Mouse (Mus musculus): ENCODE measurements around the gene Slc4a4.

DNA sequence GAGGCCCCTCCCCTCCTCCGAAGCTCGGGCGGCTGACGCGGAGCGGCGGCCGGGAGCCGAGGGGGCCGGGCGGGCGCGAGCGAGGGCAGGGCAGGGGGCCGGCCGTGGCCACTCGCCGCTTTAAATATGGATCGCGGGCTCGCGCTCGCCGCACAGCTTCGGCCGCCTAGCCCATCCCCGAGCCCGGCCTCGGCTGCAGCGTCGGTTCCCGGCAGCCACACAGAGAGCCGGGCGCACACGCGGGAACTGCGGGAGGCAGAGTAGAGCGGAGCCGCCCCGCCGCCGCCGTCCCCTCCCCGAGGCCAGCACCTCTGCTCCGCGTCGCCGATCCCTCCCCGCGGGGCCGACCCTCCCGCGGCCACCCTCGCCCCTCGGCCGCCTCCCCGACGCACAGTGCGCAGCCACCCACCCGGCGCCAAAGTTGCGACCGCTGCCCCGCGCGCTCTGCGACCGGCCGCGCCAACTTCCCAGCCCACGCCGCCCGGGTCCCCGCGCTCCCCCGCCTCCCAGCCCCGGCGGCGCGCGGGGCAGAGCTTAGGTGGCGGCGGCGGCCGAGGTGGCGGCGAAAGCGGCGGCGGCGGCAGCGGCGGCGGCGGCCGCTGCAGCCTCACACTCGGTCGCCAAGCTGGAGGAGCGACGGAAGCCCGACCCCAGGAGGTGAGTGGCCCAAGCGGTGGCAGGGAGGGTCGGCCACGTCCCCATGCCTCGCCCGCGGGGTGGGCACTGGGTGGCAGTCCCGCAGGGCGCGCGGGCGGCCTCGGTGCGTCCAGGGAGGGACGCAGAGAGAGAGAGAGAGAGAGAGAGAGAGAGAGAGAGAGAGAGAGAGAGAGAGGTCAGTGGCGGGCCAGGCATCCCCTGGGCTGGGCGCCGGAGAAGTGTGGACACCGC is at the start of gene Slc4a4:
- TF ChIP-seq CTCF (IDR thresholded peaks at IDR 0.05; ENCODE audit: control insufficient read depth, insufficient read depth, low read length) (no peak), POLR2A (IDR thresholded peaks at IDR 0.05; ENCODE audit: borderline replicate concordance, control insufficient read depth, low read depth, low read length) (no peak)
